Mouse (Mus musculus) cerebellum, adult 11-12 months (tissue): ENCODE results near the gene Gm14698.
"Not testable (repeated sequence)": the region's sequence is repeated elsewhere in the genome, so short reads cannot be mapped to it uniquely, and the experiment has no call there.

Source experiments
- DNase-seq: peaks from one replicate; pipeline ENCODE4 v3.0.0; 2022

Gene Gm14698

DNA sequence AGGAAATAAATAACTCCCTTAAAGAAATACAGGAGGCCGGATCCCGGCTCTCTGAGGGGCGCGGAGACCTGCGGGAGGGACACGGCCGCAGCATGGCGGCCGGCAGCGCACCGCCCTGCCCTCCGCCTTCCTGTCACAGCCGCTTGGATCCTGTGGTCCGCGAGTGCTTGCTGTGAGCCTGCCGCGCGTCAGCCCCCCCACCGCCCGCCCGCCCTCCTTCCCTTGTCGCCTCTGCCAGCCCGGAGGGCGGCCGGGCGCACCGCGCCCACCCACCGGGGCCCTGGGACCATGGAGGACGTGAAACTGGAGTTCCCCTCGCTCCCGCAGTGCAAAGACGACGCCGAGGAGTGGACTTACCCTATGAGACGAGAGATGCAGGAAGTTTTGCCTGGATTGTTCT lies at the start of gene Gm14698:
Gene Gm14698, plus strand, starts transcription at position 35 of the 400 bp plus-strand sequence.
- DNase-seq = peak; percentile 7

DNA sequence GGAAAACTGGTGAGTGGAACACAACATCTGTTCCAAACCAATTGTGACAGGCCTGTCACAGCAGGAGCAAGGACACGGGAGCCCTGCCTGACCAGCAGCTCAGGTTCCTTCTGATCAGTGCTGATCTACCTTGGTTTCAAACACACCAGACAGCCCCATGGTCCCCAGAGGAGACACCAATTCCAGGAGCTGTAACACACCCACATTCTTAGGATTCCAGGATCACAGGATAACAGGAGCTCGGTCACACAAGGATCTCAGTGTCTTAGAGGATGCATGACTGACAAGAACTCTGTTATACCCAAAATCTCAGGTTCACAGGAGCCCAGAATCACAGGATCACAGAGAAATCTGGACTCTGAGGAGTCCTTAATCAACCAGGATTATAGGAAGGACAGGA lies 444 bp upstream of the Gm14698 start:
- not testable (repeated sequence) for DNase-seq

DNA sequence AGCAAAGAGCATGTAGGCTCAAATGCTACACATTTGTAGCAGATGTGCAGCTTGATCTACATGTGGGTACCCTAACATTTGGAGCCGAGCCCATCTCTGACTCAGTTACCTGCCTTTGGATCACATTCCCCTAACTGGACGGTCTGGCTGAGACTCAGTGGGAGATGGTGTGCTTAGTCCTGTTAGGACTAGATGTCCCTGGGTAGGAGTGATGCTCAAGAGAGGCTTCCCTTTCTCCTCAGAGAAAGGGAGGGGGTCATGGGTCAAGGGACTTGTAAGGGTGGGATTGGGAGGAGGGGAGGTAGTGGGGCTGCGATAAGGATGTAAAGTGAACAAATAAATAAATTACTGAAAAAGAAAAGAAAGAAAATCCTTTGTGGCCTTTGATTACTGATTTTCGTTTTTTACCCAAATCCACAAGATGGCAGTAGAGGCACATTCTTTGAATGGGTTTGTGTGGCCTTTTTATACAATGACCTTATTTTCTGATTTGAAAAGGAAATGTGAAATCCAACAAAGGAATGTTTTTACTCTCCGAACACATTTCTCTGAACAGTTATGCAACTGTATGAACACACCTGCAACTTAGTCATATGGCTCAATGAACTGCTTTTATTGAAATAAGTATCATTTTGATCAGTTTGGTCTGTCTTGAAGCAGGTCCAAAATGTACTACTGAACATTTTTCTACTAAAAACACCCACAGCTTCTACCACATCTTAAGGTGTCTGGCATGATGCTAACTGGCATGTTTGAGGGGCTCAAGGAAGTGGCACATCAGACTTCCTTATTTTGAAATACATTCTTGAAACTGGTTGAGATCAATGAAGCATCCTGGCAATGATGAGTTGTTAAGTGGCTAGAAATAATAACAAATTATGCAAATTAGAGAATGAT lies 18.9 kb downstream of the Gm14698 start:
- DNase-seq = peak; percentile 4

DNA sequence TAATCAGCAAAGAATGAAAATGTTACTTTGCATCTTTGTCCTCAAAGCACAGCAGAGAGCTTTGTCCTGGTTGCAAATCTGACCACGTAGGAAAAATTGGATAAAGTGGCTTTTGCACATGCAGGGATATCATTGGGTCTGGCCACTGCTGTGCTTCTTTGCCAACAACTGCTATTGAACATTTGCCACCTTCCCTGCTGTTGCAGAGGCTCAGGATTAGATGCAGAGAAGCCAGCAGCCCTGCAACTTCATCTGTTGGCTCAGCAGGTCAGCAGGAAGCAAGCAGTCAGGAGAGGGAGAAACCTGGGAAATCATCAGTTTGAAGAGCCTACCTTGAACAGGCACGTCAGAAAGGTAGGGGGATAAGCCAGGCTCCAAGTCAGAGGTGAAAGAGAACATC lies 44.3 kb downstream of the Gm14698 start:
- peak; percentile 60 for DNase-seq
